Mouse (Mus musculus) thymus, postnatal 10 days (tissue): ENCODE measurements at regions not wholly inside any gene's neighbourhood (a gene's known extent, or its start where the extent isn't known, plus 50 kb on each side); places are given as distances from the start of the nearest gene placed in this dataset.

ENCODE experiments used
- DNase-seq, 2 experiments: peaks; one replicate each; pipeline ENCODE4 v3.0.0; 2021; ENCODE audit warnings: low spot score in 2 of 2

DNA sequence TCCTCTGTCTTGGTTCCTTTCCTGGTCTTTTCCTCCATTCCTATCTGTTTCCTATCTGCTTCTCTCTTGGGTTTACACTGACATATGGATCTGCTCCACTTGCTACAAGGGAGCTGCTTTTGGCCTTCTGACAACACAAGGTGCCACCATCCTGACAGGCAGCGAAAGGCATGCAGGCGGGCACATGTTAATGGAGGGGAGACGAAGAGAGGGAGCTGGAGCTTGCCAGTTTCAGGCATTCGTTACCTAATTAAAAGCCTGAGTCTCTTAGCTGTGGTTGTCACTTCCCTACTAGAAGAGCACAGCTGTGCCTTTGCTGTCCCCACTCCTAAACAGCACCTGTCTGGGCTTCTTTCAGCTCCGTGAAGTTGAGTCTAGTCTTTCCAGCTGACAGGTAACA, 711.5 kb upstream of the Kirrel3 start:
- DNase-seq: no peak

DNA sequence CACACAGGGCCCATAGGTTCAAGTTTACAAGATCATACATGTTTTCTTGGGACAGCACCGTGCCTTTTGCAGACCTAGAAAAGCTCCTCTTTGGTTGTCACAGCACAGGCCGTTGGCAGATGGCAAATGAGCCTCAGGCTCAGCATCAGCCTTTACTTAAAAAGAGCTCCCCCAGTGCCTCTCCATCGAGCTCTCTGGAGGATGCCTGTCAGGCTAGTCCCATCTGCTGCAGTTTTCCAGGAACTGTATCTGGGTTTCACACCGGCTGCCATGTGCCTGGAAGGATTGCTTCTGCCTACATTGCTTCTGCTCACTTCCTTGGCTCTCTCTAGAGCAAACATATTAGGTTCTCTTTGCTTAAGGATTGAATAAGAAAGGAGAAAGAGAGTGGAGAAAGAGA, 695.1 kb upstream of the Kirrel3 start:
- DNase-seq: no peak

DNA sequence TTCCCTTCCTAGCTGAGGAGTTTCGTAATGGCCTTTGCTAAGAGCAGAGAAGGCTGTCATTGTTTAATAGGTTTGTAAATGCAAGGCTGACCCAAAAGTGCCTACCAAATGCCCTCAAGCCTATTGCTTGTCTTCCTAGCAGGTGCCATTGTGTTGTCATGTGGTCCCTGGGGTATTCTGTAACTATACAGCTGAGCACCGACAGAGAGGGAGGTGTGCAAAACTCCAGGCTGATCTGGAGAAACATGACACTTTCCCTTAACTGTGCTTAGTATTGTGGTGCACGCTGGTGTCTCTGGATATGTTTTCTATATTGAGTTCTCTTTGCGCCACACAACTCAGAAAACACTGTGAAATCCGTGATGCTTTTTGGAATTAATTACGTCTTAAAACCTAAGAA, 685.4 kb upstream of the Kirrel3 start:
- DNase-seq: no peak

DNA sequence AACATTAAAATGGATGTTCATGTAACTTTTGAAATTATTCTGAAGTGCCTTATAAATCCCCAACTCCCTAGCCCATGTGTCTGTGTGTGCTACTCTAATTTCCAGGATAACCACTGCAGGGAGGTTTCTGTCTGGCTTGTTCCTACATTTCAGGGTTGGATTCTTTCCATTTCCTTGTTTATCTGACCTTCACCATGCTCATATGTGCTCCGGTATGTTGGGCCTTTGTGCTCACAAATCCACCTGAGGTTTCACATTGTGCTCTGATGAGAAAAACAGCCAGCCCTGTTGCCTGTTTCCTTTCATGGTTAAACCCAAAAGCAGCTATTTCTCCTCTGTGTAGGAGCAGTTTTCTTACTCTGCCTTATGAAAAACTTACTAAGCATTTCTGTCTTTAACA, 684.9 kb upstream of the Kirrel3 start:
- DNase-seq: no peak

DNA sequence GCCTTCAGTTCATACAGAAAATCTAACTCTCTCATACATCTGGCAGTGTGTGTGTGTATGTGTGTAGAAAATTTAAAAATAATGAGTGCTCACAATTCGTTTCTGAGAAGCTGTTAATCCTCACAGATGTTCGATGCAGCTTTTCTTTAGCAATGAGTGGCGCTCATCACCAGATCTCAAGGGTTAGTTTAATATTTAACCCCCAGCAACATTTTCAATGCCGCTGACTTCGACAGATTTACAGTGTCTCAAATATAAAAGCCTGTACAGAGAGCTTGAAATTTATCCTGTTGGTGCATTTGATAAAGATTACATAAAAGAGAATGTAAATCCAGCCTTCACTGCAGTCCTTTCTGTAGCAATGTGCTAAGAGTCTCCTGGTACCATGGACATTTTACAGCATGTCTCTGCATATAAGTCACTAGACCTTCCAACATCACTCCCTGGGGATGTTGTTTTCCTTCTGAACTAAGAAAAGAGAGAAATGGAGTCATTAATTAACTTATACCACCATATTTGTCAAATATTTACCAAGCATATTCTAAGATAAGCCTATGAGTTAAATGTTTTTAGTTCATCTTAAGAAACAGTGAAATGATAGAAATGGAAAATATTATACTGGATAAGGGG, 670.8 kb upstream of the Kirrel3 start:
- no peak for DNase-seq

DNA sequence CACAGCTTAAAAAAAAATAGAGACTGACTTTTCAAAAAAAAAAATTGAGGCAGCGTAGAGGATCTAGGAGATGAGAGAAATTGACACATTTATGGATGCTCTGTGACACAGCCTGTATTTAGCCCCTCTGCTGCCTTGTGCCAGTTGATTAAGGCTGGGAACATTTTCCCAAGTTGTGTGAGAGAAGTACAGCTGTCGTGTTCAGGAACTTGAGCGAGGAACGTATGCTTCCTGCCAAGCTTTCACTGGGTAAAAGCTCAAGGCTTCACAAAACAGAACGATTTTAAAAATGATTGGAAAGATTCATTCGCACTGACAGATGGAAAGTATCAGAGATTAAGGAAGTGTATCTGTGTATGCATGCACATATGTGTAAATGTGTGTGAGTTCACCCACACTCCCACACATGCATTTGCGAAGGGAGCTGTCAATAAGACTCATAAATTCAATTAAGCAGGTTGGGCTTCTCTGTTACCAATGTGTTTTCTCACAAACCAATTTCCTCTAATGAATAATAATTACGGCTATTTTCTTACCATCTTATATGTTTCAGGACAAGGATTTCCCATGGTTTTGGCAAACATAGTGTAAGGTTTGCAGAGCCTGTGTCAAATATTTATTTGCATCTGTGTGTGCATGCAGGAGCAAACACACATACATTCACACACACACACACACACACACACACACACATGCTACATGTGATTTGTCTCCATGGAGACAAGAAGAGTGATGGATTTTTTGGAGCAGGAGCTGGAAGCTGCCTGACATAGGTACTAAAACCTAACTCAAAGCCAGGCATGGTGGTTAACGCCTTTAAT, 662.9 kb upstream of the Kirrel3 start:
- no peak for DNase-seq

DNA sequence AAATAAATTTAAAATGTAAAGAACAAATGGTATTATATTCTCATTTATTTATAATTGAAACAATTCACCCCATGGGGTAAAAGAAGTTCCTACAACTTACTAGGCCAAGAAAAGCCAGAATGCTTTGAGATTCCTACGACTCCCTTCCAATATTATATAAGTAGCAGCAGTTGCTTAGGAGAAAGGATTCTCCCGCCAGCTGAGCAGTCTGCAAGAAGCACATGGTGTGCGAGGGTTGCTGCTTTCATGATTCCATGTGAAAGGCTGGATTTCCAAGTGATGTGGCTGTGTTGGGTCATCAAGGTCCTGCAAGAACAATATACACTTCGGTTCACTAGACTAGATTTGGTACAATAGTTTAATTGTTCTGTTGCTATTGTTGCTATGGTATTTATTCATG, 659.6 kb upstream of the Kirrel3 start:
- no peak for DNase-seq

DNA sequence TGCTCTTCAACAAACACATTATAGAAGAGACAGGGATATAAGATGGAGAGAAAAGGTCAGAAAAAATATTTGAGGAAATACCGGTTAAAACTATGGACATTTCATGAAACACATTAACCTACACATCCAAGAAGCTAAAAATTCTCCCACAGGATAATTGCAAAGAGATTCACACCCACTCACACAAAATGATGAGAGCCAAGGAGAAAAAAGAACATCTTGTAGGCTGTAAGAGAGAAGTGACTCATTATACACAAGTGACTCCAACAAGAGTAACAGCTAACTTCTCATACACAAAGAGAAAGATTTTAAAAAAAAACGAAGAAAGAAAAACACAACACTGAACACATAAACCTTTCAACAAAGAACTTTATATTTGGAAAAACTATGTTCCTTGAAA, 658.3 kb upstream of the Kirrel3 start:
- DNase-seq: no peak

DNA sequence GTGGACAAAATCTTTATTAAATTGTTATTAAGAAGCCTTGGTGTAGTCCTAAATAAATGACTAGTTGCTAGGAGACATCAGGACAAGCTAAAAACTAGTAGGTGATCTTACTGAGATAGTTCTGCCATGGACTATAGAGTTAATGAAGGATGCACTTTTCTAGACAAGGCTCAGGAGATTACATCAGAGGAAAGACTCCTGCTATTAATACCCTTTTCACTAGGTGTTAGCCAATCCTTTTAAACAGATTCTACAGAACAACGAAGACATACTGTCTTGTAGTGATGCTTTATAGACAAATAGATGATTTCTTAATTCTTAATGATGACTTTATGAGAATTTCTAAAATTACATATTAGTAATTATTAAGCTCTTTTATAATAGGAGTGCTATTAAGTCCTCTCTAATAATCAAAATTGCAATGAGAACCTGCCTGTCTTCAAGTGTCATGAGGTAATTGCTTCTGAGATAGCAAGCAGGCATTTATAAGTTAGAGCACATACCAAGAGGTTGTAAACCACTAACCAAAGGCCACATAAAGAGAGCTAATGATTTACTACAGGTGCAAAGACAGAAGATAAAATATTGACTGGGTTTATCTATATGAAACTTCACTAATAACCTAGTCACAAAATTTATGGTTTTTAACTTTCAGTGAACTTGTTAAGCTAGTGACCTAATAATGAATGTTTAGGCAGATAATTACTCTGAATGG, 647.9 kb upstream of the Kirrel3 start:
- no peak for DNase-seq

DNA sequence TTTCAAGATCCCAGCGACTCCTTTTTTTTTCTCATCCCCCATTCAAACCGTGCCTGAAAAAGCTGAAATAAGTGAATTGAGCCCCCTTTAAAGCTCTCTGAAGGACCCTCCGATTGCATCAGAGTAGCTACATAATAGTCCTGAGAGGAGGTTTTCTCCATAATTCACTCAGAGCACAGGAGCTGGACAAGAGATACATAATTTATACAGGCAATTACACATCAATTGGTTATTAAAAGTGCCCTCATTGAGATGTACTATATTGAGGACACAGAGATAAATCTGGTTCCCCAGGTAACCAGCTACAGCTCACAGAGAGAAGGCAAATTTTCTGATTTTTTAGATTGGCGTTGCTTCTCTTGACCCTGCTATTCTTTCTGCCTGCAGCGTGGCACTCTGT, 636.1 kb upstream of the Kirrel3 start:
- no peak for DNase-seq

DNA sequence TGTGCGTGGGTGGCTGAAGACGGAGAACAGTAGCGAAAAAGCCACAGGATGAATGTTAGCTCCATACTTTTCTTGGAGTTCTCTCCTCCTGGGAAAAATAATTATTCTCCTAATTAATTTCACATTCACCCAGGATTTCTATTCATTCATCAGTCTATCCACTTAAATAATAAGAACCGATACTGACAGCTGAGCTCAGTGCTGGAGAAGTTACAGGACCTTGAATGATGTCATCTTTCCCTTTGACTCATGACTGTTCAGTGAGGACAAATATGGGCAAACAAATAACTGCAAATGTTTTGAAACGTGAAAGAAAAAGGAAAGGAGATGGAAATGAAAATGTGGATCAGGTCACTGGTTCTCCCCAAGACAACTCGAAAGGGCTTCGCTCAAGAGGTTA, 635.7 kb upstream of the Kirrel3 start:
- DNase-seq: no peak

DNA sequence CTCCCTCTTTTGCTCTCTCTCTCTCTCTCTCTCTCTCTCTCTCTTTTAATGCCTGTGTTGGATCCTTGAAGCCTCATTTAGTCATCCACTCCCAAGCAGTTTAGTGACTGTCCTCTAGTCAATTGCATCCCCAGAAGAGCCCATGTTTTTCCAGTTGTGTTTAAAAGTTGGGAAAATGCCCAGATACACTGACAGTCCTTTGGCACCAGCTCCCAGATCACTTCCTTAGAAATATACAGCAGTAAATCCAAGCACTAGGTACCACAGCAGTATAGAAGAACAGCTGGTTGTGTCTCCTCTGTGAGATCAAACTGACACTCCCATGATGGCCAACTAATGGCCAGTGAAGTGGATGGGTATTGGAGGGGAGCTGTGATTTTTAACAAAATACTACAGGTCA, 634.7 kb upstream of the Kirrel3 start:
- no peak for DNase-seq

DNA sequence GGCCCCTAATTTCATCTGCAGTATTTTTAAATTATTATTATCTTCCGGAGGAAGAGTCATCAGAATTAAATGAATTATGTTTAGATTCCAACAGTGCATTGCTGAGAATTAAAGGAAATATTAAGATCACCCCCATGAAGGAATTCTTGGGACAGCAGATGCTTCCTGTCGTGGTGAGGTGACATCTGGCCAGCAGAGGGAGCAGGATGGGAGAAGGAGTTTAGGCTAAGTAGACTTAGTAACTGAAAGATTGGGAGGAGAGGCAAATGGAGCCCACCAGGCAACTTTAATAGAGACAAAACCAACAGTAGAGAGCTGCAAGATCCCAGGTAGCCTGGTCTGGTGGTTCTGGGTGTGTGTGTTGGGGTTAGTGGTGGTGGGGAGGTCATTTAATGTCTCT, 629.5 kb upstream of the Kirrel3 start:
- no peak for DNase-seq

DNA sequence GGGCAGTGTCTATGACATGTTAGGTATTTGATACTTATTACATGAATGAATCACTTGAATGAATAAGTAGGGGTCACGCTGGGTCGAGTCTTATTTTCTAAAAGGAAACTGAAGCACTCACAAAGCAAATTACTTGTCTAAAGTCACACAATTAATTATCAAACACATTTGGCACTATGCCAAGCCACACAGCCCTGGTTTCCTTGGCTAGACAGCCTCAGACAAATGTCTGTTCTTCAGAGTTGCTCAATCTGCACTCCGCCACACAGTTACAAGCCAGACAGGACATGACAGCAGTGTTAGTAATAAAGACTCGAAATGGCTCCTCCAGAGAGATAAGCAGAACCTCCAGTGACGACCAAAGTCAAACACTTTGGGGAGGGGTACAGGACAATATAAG, 627.2 kb upstream of the Kirrel3 start:
- no peak for DNase-seq

DNA sequence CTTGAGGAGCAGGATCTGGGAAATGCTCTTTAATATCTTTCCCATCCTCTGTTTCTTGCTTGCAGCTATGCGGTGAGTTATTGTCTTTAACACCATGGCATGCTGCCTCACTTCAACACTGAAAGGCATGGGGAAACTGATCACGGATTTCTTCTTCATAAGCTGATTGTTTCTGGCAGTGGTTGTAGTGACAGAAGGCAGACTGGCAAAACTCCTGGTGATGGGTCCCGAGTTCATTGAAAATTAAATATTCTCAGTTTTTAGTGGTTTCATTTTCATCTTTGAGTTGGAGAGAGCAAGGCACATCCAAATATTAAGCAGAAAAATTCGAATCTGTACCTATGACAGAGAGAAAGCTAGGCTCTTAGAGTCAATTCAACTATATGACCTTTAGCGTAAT, 617.0 kb upstream of the Kirrel3 start:
- DNase-seq: no peak

DNA sequence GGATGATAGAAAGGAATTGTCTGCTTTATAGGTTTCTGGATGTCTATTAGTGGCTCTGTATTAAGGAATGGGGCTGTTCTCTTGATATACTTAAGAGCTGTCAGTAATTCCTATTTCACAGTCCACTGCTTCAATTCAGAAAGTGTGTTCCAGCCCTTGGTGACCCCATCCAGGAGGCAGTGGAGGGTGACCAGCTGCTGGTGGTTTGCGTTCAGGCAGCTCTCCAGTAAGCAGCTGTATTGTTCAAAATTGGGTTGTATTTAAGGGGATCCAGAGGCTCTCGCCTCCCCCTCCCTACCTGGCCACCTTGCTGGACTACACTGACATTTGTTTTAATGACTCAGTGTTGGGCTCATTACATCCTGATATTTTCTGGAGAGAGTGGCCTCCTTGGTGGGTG, 598.4 kb upstream of the Kirrel3 start:
- no peak for DNase-seq

DNA sequence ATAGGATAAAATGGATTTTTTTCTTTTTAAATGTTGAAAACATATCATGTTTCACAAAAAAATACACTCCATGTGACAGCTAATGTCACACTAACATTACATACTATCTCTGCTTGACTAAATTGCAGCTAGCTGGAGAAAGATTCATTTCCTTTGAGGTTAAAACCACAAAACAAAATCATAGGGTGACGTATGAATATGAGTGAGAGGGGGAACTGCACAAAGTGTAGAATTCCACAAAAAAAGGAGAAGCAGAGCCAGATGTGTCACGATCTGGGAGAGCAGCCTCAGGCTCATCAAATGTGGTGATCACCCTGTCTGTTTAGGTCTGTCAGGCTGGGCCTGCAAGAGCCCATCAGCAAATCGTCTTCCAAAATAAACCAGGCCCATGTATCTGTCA, 593.7 kb upstream of the Kirrel3 start:
- DNase-seq: no peak

DNA sequence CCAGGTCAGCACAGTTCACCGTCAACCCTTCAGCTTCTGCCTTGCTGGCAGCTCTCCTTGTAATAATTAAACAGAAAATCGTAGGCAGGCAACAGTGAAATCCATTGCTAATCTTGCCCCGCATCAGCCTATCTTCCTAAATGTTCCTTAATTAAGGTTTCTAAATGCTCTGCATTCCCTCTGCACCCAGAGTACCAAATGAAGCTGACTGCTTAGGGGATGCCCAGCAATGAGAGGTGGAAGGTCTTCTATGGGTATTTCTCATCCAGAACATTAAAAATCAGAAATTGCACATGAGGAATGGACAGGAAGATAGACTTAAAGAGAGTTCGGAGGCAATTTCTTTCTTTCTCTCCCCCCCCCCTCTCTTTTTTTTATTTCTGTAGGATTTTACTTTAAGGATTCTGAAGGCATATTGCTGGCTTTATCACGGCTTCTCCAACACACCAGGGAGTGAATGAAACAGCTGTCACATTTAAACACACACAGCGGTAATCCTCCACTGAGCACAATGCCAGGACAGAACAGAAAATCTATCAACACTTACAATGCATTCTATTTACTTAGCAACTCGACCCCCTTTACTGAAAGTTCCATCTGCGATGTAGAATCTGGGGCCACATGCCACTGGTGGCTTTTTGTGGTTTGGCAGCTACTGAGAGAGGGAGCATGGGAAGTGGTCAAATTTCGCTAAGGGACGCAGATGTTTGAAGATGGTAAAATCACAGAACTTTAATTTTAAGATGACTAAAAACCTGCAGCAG, 584.2 kb upstream of the Kirrel3 start:
- no peak for DNase-seq

DNA sequence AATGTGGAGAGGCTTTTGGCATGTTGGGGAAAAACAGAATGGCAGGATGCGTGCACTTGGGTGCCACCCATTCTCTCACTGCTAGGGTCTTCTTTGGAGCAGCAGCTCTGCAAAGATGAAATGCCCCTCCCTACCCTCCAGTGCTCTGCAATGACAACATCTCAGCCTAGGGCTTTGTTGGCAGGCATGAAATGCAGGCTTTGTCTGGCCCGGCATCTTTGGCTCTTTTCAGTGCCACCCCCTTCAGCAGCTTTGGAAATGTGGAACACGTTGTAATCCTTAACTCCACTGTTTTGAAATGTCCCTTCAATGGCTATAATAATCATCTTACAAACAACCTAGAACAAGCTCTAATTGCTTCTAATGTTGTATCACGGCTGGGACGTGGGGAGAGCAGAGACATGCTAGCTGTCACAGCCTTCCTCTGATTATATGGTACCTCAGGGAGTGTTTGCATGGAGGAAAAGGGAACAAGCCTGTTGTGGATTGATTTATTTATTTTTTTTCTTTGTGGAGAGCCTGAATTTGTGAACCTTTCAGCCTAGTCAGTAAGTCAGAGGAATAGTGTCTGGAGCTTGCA, 581.6 kb upstream of the Kirrel3 start:
- no peak for DNase-seq

DNA sequence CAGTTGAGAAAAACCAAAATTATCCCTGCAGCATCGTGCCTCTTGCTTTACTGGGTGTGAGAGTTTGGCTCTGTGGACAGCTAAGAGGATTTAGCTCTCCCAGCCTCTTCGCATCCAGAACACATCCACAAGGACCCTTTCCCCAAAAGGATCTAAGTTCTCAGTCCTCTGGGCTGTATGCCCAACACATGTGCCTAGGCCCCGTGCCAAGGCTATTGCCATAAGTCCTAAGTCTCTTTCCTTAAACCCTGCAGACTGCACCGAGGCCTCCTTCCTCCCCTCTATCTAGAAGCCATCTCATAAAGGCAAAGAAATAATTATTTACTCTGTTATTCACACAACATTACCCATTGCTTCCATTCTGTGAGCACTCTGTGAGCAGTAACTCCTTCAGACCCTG, 570.8 kb upstream of the Kirrel3 start:
- DNase-seq: no peak

DNA sequence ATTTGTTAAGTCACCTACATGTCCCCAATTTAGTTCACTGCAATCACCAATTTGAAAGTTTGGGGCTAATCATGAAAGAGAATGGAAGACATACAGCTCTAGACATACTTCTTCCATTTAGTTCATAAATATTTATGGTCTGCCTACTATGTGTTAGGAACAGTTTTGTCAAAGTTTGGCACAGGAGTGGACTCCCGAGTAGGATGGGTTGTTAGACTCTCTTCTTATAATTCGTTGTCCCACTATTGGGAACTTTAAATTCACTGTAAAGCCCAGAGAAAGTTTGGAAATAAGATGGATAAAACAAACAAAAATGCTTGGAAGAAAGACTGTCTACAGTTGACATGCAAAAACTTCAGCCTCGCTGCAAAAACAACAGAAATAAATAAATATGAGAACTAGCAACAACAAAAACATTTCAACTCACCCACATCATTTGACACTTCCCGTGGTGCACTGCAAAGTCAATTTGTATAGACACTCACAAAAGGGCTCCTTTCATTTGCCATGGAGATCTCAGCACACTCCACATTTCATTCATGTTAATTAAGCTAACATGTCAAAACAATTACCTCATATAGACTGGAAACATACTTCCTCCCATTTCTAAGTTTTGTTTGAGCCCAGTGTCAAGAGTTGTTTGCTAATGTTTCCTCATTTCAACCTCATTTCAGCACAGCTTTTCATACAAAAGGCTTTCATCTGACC, 570.2 kb upstream of the Kirrel3 start:
- DNase-seq: no peak
